Mouse (Mus musculus) ovary, adult 2 months (tissue): ENCODE results near the gene Gm21258. TPM values are rescaled to one million over a fixed set of nuclear protein-coding genes. Genes with fewer than 3 reads are reported as not detected.

Experiments
- polyA plus RNA-seq: library from polyadenylated mRNA; depleted of rRNA; stranded (reverse); fragments of >200 nt; gene quantifications from 2 replicates; pipeline ENCODE4 v1.2.3, GENCODE M21; 2012; rRNA removed

Gm21258 gene
- polyA plus RNA-seq, result not detected in 2 replicates

GRCm38 (mm10) chrY:52779740-52780139 lies at the start of gene Gm21258:
Gene Gm21258 (plus strand): TSS chrY:52780040.

